Mouse (Mus musculus): ENCODE measurements at regions not wholly inside any gene's neighbourhood (a gene's known extent, or its start where the extent isn't known, plus 50 kb on each side); places are given as distances from the start of the nearest gene placed in this dataset.

DNA sequence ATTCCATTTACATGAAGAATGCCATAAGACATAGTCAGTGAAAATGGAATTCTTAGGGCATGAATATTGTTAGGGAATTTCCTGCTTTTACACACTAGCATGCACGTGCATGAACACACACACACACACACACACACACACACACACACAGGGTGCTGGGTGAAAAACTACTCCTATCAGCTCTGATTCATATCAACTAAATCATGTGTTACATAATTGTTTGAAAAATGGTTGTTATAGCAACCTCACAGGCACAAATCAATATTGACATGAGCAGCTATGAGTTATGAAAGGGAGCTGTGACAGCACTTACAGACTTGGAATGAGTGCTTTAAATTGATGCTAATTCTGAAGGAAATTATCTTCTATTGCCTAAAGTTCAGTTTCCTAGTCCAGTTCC, 72.8 kb upstream of the Ahr start:
- TF ChIP-seq CTCF (IDR thresholded peaks at IDR 0.05; ENCODE audit: low read depth) (no peak), EP300 (optimal IDR thresholded peaks at IDR 0.05) (no peak)

Data from stomach, postnatal 0 days (tissue).